Mouse (Mus musculus): Measurements from ENCODE around the gene Btg3. TPM values are rescaled to one million over a fixed set of nuclear protein-coding genes. Genes with fewer than 3 reads are reported as not detected.

Btg3 gene
- 67.0 and 70.9 TPM in 2 replicates for polyA plus RNA-seq (2015; fragmentation: Nextera tagmentation; extraction: Ambion mirVana)

- H3K36me3 ChIP-seq = peaks cover 5% of the 10 kb centered on the region; the same call in 1 of the 2 replicates
- peak; percentile 98 for ATAC-seq (ENCODE audit: insufficient number of reproducible peaks, low FRiP score, low TSS enrichment, low read depth)
- 3% methylated on average over 44 of the region's 57 CpGs for WGBS
- peak within 1 kb of the TSS; percentile 89 for H3K27ac ChIP-seq (replicated peaks)
- peak within 1 kb of the TSS; percentile 81 for H3K4me3 ChIP-seq (replicated peaks)
- H3K4me2 ChIP-seq (replicated peaks) = peak within 1 kb of the TSS; percentile 77
- H3K9ac ChIP-seq = peak within 1 kb of the TSS; percentile 87
- no peaks in the 10 kb centered on the region for H3K27me3 ChIP-seq
- H3K4me1 ChIP-seq = peaks cover 12% of the 10 kb centered on the region
- H3K9me3 ChIP-seq (replicated peaks) = no peaks in the 10 kb centered on the region
Observed at GRCm38 (mm10) chr16:78376745-78377570, at the start of gene Btg3. Btg3 (minus strand) TSS chr16:78377192.

GRCm38 (mm10) chr16:78417733-78418132, 40.7 kb upstream of the Btg3 start:
- Histone ChIP-seq H3K9ac (no peak overlapping the region), H3K36me3 (no peaks in the 10 kb centered on the region), H3K9me3 (replicated peaks) (no peaks in the 10 kb centered on the region), H3K4me1 (no peaks in the 10 kb centered on the region), H3K27ac (replicated peaks) (no peak overlapping the region), H3K4me2 (replicated peaks) (no peak overlapping the region), H3K27me3 (no peaks in the 10 kb centered on the region), H3K4me3 (replicated peaks) (no peak overlapping the region)
- ATAC-seq (ENCODE audit: insufficient number of reproducible peaks, low FRiP score, low TSS enrichment, low read depth) = no peak
- WGBS = 56% methylated on average over 10 of the region's 10 CpGs

DNA sequence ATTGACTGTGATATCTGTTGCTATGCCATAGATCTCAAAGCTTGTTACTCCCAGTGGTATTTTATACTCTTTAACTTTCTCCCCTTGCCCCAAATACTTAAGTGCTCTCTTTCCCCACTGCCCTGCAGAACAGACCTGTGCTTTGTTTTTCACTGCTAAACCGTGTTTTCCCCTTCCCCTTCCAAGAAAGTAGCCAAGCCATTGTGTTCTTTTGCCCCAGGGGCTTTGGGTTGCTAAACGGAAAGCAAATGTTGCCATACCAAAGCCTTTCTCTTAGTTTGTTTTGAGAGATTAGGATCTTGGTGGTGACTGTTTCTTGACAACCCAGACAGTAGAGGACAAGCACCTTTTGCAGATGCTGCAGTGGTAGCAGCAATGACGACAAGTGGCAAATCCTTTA, 39.5 kb upstream of the Btg3 start:
- WGBS = 4% methylated on average over 3 of the region's 3 CpGs
- H3K27ac ChIP-seq (replicated peaks) = no peak overlapping the region
- ATAC-seq (ENCODE audit: insufficient number of reproducible peaks, low FRiP score, low TSS enrichment, low read depth) = no peak
- no peak overlapping the region for H3K4me3 ChIP-seq (replicated peaks)
- no peaks in the 10 kb centered on the region for H3K9me3 ChIP-seq (replicated peaks)
- H3K27me3 ChIP-seq = no peaks in the 10 kb centered on the region
- no peaks in the 10 kb centered on the region for H3K36me3 ChIP-seq
- H3K4me1 ChIP-seq = no peaks in the 10 kb centered on the region
- no peak overlapping the region for H3K4me2 ChIP-seq (replicated peaks)
- H3K9ac ChIP-seq = no peak overlapping the region

DNA sequence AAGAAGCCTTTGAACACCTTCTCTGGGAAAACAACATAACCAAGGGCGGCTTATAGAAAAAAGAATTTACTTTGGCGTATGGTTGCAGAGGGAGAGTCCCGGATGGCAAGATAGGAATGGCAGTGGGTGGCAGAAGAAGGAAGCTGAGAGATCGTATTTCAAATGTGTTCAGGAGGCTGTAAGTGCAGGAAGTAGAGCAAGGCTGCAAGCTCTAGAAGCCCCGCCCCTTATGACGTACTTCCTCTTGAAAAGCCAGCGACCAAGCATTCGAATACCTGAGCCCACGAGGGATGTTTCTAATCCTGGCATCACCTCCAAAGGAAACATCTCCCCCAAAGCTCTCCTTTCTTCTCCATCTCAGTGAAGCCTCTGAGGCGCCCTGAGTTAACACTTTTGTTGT, 33.0 kb upstream of the Btg3 start:
- Histone ChIP-seq H3K36me3 (no peaks in the 10 kb centered on the region), H3K4me2 (replicated peaks) (no peak overlapping the region), H3K9me3 (replicated peaks) (no peaks in the 10 kb centered on the region), H3K27me3 (no peaks in the 10 kb centered on the region), H3K4me1 (no peaks in the 10 kb centered on the region), H3K9ac (no peak overlapping the region), H3K27ac (replicated peaks) (no peak overlapping the region), H3K4me3 (replicated peaks) (no peak overlapping the region)
- ATAC-seq (ENCODE audit: insufficient number of reproducible peaks, low FRiP score, low TSS enrichment, low read depth) = no peak
- 78% methylated on average over 10 of the region's 10 CpGs for WGBS

- no peak overlapping the region for H3K27ac ChIP-seq (replicated peaks)
- no peak overlapping the region for H3K4me2 ChIP-seq (replicated peaks)
- no peak for ATAC-seq (ENCODE audit: insufficient number of reproducible peaks, low FRiP score, low TSS enrichment, low read depth)
- H3K36me3 ChIP-seq = no peaks in the 10 kb centered on the region
- no peaks in the 10 kb centered on the region for H3K4me1 ChIP-seq
- H3K9ac ChIP-seq = no peak overlapping the region
- 86% methylated on average over 6 of the region's 6 CpGs for WGBS
- no peaks in the 10 kb centered on the region for H3K9me3 ChIP-seq (replicated peaks)
- no peaks in the 10 kb centered on the region for H3K27me3 ChIP-seq
- no peak overlapping the region for H3K4me3 ChIP-seq (replicated peaks)
Observed at GRCm38 (mm10) chr16:78407855-78408254, 30.9 kb upstream of the Btg3 start.

DNA sequence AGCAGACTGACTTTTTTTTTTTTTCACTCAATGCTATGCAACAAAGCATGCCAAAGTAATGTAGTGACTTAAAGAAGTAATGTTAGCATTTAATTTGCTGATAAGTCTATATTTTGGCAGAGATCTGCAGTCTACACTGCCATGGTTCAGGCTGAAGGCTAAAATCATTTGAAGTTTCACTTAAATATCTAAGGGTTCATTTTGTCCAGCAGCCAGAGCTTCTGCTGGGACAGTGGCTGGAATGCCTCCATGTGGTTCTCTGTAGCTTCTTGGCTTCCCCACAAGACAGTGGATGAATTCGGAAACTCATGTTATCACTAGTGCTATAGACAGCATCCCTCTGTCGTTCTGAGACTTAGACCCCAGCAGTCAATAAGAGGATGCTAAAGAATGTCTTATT, 29.7 kb upstream of the Btg3 start:
- no peaks in the 10 kb centered on the region for H3K36me3 ChIP-seq
- no peak for ATAC-seq (ENCODE audit: insufficient number of reproducible peaks, low FRiP score, low TSS enrichment, low read depth)
- no peak overlapping the region for H3K27ac ChIP-seq (replicated peaks)
- no peaks in the 10 kb centered on the region for H3K9me3 ChIP-seq (replicated peaks)
- H3K4me2 ChIP-seq (replicated peaks) = no peak overlapping the region
- no peak overlapping the region for H3K4me3 ChIP-seq (replicated peaks)
- 70% methylated on average over 2 of the region's 2 CpGs for WGBS
- no peak overlapping the region for H3K9ac ChIP-seq
- no peaks in the 10 kb centered on the region for H3K27me3 ChIP-seq
- no peaks in the 10 kb centered on the region for H3K4me1 ChIP-seq

GRCm38 (mm10) chr16:78402316-78402715, 25.3 kb upstream of the Btg3 start:
- Histone ChIP-seq H3K36me3 (no peaks in the 10 kb centered on the region), H3K4me1 (no peaks in the 10 kb centered on the region), H3K27ac (replicated peaks) (no peak overlapping the region), H3K4me3 (replicated peaks) (no peak overlapping the region), H3K4me2 (replicated peaks) (no peak overlapping the region), H3K9ac (no peak overlapping the region), H3K9me3 (replicated peaks) (no peaks in the 10 kb centered on the region), H3K27me3 (no peaks in the 10 kb centered on the region)
- ATAC-seq (ENCODE audit: insufficient number of reproducible peaks, low FRiP score, low TSS enrichment, low read depth) = no peak
- WGBS = 34% methylated on average over 2 of the region's 2 CpGs

DNA sequence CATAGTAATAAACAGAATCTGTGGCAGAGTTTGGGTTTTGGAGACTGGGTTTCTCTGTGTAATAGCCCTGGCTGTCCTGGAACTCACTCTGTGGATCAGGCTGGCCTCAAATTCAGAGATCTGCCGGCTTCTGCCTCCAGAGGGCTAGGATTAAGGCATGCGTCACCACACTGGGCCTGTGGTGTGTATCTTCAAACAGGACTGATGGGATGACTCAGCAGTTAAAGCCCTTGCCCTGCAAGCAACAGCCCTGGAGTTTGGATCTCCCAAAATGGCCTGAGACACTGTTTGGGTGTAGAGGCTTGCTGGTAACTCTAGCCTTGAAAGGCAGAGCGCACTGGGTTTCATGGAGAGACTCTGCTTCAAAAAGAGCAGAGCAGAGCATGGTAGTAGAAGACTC, 22.4 kb upstream of the Btg3 start:
- H3K27ac ChIP-seq (replicated peaks) = no peak overlapping the region
- no peak overlapping the region for H3K4me3 ChIP-seq (replicated peaks)
- 90% methylated on average over 3 of the region's 3 CpGs for WGBS
- no peaks in the 10 kb centered on the region for H3K4me1 ChIP-seq
- no peaks in the 10 kb centered on the region for H3K27me3 ChIP-seq
- H3K9ac ChIP-seq = no peak overlapping the region
- H3K4me2 ChIP-seq (replicated peaks) = no peak overlapping the region
- no peak for ATAC-seq (ENCODE audit: insufficient number of reproducible peaks, low FRiP score, low TSS enrichment, low read depth)
- H3K36me3 ChIP-seq = no peaks in the 10 kb centered on the region
- H3K9me3 ChIP-seq (replicated peaks) = no peaks in the 10 kb centered on the region

DNA sequence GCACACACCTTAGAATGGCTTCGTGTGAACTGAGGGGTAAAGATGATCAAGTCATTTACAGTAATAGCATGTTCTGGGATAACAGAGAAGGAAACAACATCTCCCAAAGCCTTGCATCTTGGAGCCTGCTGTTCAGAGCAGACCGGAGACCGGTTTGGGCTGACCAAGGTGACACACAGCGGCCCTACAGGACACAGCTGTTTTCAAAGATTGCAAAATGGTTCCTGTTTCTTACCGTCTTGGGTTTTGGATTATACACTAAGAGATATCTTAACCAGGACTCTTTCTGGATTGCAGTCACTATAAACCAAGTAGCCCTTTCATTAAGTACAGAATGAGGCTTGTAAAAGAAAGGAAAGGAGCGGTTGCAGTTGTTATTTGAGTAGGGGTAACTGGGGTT, 21.7 kb upstream of the Btg3 start:
- no peaks in the 10 kb centered on the region for H3K9me3 ChIP-seq (replicated peaks)
- WGBS = 84% methylated on average over 6 of the region's 6 CpGs
- no peak overlapping the region for H3K27ac ChIP-seq (replicated peaks)
- H3K9ac ChIP-seq = no peak overlapping the region
- H3K36me3 ChIP-seq = no peaks in the 10 kb centered on the region
- H3K4me1 ChIP-seq = no peaks in the 10 kb centered on the region
- ATAC-seq (ENCODE audit: insufficient number of reproducible peaks, low FRiP score, low TSS enrichment, low read depth) = no peak
- no peak overlapping the region for H3K4me2 ChIP-seq (replicated peaks)
- H3K4me3 ChIP-seq (replicated peaks) = no peak overlapping the region
- no peaks in the 10 kb centered on the region for H3K27me3 ChIP-seq

GRCm38 (mm10) chr16:78391354-78391753, 14.4 kb upstream of the Btg3 start:
- Histone ChIP-seq H3K4me3 (replicated peaks) (no peak overlapping the region), H3K27ac (replicated peaks) (no peak overlapping the region), H3K27me3 (no peaks in the 10 kb centered on the region), H3K4me2 (replicated peaks) (no peak overlapping the region), H3K4me1 (no peaks in the 10 kb centered on the region), H3K9me3 (replicated peaks) (no peaks in the 10 kb centered on the region), H3K9ac (no peak overlapping the region), H3K36me3 (no peaks in the 10 kb centered on the region)
- WGBS = 70% methylated on average over 2 of the region's 2 CpGs
- ATAC-seq (ENCODE audit: insufficient number of reproducible peaks, low FRiP score, low TSS enrichment, low read depth) = no peak

GRCm38 (mm10) chr16:78389986-78390385, 13.0 kb upstream of the Btg3 start:
- Histone ChIP-seq H3K9ac (no peak overlapping the region), H3K4me3 (replicated peaks) (no peak overlapping the region), H3K36me3 (no peaks in the 10 kb centered on the region), H3K4me1 (no peaks in the 10 kb centered on the region), H3K27me3 (no peaks in the 10 kb centered on the region), H3K9me3 (replicated peaks) (no peaks in the 10 kb centered on the region), H3K4me2 (replicated peaks) (no peak overlapping the region), H3K27ac (replicated peaks) (no peak overlapping the region)
- 66% methylated on average over 3 of the region's 3 CpGs for WGBS
- ATAC-seq (ENCODE audit: insufficient number of reproducible peaks, low FRiP score, low TSS enrichment, low read depth) = no peak

GRCm38 (mm10) chr16:78389122-78389521, 12.1 kb upstream of the Btg3 start:
- no peaks in the 10 kb centered on the region for H3K9me3 ChIP-seq (replicated peaks)
- H3K4me3 ChIP-seq (replicated peaks) = no peak overlapping the region
- 66% methylated on average over 4 of the region's 4 CpGs for WGBS
- ATAC-seq (ENCODE audit: insufficient number of reproducible peaks, low FRiP score, low TSS enrichment, low read depth) = no peak
- H3K9ac ChIP-seq = no peak overlapping the region
- no peak overlapping the region for H3K4me2 ChIP-seq (replicated peaks)
- no peaks in the 10 kb centered on the region for H3K36me3 ChIP-seq
- no peaks in the 10 kb centered on the region for H3K27me3 ChIP-seq
- 0 out of 2 replicates have a peak overlapping the region, but pooled peaks have one; percentile 22 for H3K27ac ChIP-seq (replicated peaks)
- no peaks in the 10 kb centered on the region for H3K4me1 ChIP-seq

Measured in embryonic facial prominence, embryonic 15.5 days (tissue).